Mouse (Mus musculus) brain, embryonic 14.5 days (tissue): Measurements from ENCODE around the gene Adcyap1r1.
A peak's percentile ranks its signal among the peaks of the same experiment; 100 is the strongest.

Source experiments
- CTCF ChIP-seq: fragments of 200-500 bp; IDR thresholded peaks from 2 replicates; pipeline ENCODE4 v1.5.1; 2012; ENCODE audit warnings: inconsistent platforms, mild to moderate bottlenecking, moderate library complexity, borderline replicate concordance; ENCODE audit not compliant: insufficient read depth, insufficient read length; ENCODE audit errors: extremely low read depth
- POLR2A ChIP-seq: fragments of 200-500 bp; IDR thresholded peaks from 2 replicates; pipeline ENCODE4 v1.6.1; 2012; ENCODE audit warnings: mild to moderate bottlenecking, inconsistent platforms, borderline replicate concordance; ENCODE audit not compliant: poor library complexity, insufficient read depth, insufficient read length, severe bottlenecking; ENCODE audit errors: extremely low read depth

DNA sequence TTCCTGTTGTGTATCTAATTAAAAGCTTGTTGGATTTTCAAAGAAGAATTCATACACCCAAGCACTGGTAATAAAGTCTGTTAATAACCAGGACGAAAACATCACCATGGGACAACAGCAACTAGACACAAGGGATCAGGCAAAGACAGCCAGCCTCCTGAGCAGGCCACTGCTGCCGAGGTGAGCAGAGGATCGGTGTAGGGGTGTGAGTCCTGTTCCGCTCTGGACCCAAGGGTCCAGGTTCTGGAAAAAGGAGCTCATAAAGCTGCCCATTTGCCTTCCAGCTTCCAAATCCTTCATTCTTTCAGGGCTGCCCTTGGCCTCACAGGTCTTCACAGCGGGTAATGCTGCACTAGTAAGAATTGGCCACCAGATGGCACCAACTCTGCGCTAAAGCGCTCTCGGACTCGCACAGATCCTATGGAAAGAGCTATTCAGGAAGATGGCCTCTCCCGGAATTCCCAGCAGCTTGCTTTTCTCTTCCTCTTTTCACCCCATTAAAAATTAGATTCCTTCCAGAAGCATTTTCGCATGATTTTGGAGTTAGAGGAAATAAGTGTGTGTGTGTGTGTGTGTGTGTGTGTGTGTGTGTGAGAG, 67.9 kb downstream of the Adcyap1r1 start:
- TF ChIP-seq CTCF (peak; percentile 94), POLR2A (no peak)
